Mouse (Mus musculus): ENCODE results near the gene Zfp872. TPM values are rescaled to one million over a fixed set of nuclear protein-coding genes. Genes with fewer than 3 reads are reported as not detected.
"Not testable (repeated sequence)": the region's sequence is repeated elsewhere in the genome, so short reads cannot be mapped to it uniquely, and the experiment has no call there.

Zfp872 gene
- total RNA-seq, 1 experiment from 2014 or later, result not detected

DNA sequence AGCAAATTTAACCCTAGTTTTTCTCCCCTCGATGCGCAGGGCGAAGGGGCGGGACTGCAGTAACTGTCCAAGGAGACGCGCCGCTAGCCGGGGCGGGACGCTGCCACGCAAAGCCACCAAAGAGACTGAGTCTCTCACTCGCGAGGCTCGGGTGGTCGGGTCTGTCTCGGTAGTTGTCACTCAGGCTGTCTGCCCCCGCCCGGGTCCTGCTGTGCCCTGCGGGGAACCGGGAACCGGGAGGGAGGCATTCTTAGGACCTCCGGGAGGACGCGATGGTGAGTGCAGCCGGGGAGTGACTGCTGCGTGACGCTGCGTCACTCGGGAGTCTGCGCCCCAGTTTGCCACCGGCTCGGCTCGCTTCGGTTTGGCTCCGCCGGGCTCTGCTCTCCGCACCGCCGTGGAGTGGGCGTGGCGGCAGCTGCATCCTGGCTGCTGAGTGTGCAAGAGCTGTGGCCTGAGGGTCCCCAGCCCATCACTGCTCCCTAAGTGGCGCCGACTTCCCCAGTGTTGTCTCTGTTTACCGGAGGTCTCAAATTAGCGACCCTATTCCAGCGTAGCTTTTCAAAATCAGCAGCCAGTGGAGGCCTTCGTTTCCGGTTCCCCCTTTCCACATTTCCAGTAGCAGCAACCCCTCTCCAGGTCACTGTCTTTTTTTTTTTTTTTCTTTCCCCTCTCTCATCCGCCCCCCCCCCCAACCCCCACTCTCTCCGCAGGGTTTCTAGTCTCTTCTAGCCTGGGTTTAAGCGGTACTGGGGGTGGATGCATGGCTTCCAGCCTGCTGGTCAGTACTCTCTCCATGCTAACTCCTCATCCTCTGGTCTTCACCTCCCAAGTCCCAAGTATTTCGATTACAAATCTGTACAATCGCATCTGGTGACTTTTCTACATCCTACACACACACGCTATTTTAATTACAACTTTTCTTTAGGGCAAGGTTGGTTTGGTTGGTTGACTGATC, 22.9 kb upstream of the Zfp872 start:
- ATAC-seq (replicated peaks in 1 of 2; ENCODE audit: insufficient read depth in 1 of 2, low FRiP score in 2 of 2, low TSS enrichment in 1 of 2, low read depth in 1 of 2, poor library complexity in 2 of 2, severe bottlenecking in 2 of 2), result peak; percentile 86 to 95

DNA sequence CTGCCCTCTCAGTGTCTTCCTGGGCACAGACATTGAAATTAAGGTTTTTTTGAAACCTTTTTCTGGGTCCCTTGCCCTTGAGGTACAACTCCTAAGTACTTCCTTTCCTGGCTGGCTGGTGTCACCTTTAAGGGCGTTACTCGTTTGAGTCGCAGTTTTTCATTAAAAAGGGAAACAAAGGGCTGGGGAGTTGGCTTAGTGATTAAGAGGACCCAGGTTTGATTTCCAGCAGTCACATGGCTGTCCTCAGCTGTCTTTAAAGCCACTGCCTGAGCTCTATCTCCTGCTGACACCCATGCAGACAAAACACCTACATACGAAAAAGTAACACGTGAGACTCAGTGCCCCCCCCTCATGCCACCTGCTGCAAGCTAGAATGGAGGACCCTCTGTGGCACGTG, 21.9 kb upstream of the Zfp872 start:
- no peak for ATAC-seq (replicated peaks in 1 of 2; ENCODE audit: insufficient read depth in 1 of 2, low FRiP score in 2 of 2, low TSS enrichment in 1 of 2, low read depth in 1 of 2, poor library complexity in 2 of 2, severe bottlenecking in 2 of 2)

DNA sequence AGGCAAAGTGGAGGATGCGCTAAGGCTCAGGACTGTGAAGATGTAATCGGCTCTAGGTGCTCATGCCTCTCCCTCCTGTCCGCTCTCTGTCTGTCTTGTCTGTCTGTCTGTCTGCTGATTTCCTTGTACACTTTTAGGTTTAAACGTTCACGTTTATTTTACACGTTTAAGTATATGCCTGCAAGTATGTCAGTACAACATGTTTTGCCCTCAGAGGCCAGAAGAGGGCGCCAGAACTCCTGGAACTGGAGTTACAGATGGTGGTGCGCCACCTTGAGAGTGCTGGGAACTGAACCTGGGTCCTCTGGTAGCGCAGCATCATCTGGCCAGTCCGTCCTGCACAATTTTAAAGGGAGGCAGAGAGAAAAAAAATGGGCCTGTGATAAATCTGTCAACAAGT, 21.2 kb upstream of the Zfp872 start:
- no peak for ATAC-seq (replicated peaks in 1 of 2; ENCODE audit: insufficient read depth in 1 of 2, low FRiP score in 2 of 2, low TSS enrichment in 1 of 2, low read depth in 1 of 2, poor library complexity in 2 of 2, severe bottlenecking in 2 of 2)

DNA sequence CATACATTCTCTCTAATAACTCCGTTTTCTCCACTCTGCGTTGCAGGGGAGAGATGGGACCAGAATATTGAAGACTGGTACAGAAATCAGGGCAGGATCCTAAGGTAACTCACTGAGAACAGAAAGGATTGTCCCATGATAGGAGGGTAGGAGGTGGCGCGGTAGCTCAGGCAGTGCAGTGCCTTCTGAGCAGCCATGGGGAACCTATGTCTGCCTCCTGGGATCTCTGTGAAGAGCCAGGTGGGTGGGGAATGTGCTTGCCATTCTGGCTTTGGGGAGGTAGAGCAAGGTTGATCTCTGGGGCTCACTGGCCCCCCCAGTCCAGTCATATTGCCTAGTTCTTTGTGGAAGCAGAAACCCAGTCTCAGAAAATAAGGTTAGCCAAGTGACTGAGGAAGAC, 20.1 kb upstream of the Zfp872 start:
- no peak for ATAC-seq (replicated peaks in 1 of 2; ENCODE audit: insufficient read depth in 1 of 2, low FRiP score in 2 of 2, low TSS enrichment in 1 of 2, low read depth in 1 of 2, poor library complexity in 2 of 2, severe bottlenecking in 2 of 2)

DNA sequence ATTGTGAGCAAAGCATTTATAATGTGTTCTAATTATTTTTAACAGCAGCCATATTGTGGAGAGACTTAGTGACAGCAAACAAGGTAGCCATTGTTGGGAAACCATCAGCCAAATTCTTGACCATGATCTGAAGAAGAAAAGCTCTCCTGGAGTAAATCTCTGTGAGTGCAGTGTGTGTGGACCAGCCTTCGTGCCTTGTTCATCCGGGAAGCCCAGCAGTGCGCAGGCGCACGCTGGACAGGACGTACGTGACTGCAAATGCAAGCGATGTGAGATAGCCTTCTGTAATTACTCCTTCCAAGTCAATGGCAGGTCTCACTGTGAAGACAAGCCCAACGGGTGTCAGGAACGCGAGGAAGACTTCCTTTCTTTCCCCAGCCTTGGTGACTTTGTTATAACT, 18.6 kb upstream of the Zfp872 start:
- no peak for ATAC-seq (replicated peaks in 1 of 2; ENCODE audit: insufficient read depth in 1 of 2, low FRiP score in 2 of 2, low TSS enrichment in 1 of 2, low read depth in 1 of 2, poor library complexity in 2 of 2, severe bottlenecking in 2 of 2)

DNA sequence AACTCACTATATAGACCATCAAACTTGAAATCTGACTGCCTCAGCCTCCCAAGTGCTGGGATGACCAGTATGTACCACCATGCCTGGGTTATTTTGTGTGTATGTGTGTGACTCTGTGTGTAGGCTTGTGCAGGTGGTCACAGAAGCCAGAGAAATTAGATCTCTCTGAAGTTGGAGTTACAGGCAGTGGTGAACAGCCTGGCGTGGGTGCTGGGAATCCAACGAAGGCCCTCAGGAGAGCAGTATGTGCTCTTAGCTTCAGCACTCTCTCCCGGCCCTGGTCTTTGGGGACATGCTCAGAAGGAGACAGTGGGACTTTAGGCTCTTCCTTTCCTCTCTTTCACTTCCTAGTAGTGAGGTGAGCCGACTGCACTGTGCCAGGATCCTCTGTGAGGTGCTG, 15.6 kb upstream of the Zfp872 start:
- ATAC-seq (replicated peaks in 1 of 2; ENCODE audit: insufficient read depth in 1 of 2, low FRiP score in 2 of 2, low TSS enrichment in 1 of 2, low read depth in 1 of 2, poor library complexity in 2 of 2, severe bottlenecking in 2 of 2), result no peak

DNA sequence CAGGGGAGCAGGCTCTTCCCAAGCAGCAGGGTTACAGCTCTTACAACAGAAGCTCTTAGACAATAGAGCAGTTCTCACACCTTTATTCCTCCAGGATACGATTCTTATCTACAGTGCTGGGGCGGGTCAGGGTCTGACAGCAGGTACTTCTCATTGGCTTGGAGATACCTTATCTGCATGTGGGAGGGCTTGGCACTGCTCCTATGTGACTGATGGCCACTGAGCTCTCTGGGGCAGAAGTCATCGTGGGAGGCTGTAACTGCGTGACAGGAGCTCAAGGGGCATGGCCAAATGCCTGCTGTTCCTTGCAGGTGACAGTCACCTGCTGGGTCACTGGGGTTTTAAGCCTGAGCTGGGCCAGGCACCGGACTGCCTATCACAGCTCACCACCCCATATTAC, 8.5 kb downstream of the Zfp872 start:
- no peak for ATAC-seq (replicated peaks in 1 of 2; ENCODE audit: insufficient read depth in 1 of 2, low FRiP score in 2 of 2, low TSS enrichment in 1 of 2, low read depth in 1 of 2, poor library complexity in 2 of 2, severe bottlenecking in 2 of 2)

DNA sequence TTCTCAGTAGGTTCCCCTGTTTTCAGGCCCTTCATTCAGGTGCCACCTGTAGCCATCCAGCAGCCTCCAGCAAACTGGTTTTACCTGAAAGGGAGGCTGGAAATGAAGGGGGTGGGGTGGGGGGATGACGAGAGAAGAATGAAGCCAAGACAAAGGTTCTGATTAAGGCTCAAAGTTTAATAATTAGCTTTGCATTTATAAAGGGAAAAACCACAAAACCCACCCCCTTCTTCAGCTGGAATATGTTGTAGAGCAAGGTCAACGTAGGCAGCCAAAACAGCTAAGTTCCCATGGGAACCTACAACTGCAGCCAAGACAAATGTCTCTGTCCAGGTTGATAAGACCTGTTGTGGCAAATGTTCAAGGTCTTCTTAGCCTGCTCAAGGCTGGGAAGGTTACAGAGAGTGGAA, 25.9 kb downstream of the Zfp872 start:
- no peak for ATAC-seq (replicated peaks in 1 of 2; ENCODE audit: insufficient read depth in 1 of 2, low FRiP score in 2 of 2, low TSS enrichment in 1 of 2, low read depth in 1 of 2, poor library complexity in 2 of 2, severe bottlenecking in 2 of 2)

DNA sequence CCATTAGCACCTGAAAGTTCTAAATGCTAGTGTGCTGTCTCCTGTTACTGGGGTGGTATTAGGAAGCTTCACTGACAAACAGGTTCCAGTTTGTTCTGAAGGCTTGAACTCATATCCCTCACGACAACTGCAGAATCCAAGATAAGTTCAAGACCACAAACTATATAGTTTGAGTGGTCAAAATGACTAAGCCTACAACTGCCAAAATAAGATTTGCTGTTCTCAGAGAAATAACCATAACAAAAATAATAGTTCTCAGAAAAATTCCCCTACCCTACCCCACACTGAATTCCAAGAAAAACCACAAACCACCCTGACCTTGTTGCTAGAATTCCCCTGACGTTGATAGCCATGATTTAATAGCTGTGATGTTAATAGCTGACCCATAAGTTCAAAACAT, 26.7 kb downstream of the Zfp872 start:
- no peak for ATAC-seq (replicated peaks in 1 of 2; ENCODE audit: insufficient read depth in 1 of 2, low FRiP score in 2 of 2, low TSS enrichment in 1 of 2, low read depth in 1 of 2, poor library complexity in 2 of 2, severe bottlenecking in 2 of 2)

DNA sequence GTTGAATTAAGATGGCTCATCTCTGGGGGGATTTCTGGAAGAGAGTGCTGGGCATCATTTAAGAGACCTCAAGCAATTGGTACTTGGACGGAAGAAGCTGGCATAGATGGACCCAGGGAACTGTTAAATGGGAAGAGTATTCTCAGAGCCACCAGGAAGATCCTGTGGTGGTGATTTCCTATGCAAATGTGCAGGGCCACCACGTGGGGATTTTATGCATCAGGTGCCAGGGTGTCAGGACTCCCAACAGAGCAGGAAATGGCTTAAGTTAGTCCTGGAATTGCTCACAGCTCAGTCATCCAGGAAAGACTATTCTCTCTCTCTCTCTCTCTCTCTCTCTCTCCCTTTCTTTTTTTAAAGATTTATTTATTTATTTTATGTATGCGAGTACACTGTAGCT, 28.8 kb downstream of the Zfp872 start:
- ATAC-seq (replicated peaks in 1 of 2; ENCODE audit: insufficient read depth in 1 of 2, low FRiP score in 2 of 2, low TSS enrichment in 1 of 2, low read depth in 1 of 2, poor library complexity in 2 of 2, severe bottlenecking in 2 of 2), result no peak

DNA sequence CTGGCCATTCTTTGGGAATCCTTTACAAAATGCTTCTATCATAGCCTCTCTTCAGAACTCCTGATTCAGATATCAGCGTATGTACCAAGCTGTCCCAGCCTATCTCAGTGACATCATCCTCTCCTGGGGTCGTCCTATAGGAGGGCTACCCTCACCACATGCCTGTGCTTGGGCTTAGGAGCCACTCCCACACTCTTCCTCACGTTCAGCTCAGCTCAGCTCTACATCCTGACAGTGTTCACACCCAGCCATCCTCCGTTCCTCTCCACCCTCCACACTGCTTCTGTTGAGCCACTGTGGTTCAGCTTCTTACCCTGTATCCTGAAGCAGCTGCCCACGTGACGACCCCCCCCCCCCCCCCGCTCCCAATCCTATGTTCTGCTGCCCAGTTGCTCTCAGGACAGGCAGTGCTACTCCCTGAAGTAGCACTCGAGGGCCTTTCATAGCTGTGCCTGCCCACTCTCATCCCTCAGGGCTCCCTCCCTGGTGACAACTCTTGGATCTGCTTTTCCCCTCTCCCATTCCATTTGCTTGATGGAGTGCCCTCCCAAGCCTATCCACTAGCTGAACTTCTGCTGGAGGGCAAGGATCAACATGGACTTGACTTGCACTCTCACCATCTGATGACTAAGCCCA, 30.1 kb downstream of the Zfp872 start:
- no peak for ATAC-seq (replicated peaks in 1 of 2; ENCODE audit: insufficient read depth in 1 of 2, low FRiP score in 2 of 2, low TSS enrichment in 1 of 2, low read depth in 1 of 2, poor library complexity in 2 of 2, severe bottlenecking in 2 of 2)

DNA sequence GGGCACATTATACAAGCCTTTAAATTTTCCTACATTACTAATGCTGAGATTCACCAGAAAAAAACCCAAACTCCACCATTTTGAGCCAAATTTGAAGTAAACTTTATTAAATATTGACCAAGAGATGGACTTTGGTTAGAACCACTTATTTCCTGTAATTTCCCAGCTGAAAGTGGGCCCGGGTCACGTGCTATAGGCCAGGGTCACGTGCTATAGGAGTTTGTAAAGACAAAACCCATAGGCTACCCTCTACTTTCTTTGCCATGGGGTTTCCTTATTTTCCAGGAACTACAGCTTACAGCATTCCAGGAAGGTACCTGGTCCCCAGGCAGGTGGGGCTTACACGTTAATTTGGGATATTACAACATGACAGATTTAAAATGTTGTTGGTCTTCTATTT, 36.2 kb downstream of the Zfp872 start:
- no peak for ATAC-seq (replicated peaks in 1 of 2; ENCODE audit: insufficient read depth in 1 of 2, low FRiP score in 2 of 2, low TSS enrichment in 1 of 2, low read depth in 1 of 2, poor library complexity in 2 of 2, severe bottlenecking in 2 of 2)

DNA sequence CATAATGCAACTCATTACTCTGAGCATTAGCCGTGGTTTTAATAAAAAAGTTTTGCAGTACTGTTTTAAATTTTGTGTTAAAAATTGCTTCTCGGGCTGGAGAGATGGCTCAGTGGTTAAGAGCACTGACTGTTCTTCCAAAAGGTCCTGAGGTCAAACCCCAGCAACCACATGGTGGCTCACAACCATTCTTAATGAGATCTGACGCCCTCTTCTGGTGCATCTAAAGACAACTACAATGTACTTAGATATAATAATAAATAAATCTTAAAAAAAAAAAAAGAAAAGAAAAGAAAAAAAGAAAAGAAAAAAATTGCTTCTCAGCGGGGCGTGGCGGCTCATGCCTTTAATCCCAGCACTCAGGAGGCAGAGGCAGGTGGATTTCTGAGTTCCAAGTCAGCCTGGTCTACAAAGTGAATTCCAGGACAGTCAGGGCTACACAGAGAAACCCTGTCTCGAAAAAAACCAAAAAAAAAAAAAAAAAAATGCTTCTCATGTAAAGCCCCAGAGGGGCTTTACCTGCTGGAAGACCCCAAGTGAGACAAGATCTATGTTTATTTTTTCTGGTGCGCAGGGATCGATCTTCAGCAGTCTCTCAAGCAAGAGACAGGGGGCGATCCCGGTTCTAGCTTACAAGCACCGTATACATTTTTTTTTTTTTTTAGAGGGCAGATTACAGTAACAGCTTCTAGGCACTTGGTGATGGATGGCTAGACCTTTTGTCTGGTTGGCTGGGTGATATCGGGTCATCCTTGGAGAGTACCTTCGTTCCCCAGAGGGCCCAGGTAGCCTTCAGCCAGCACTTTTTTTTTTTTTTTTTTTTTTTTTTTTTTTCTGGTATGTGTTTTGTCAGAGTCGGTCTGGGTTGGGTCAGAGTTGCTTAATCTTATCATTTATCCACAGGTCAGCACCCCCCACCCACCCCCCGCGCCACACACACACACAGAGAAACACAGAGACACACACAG, 36.9 kb downstream of the Zfp872 start:
- peak; percentile 52 to 61 for ATAC-seq (replicated peaks in 1 of 2; ENCODE audit: insufficient read depth in 1 of 2, low FRiP score in 2 of 2, low TSS enrichment in 1 of 2, low read depth in 1 of 2, poor library complexity in 2 of 2, severe bottlenecking in 2 of 2)

DNA sequence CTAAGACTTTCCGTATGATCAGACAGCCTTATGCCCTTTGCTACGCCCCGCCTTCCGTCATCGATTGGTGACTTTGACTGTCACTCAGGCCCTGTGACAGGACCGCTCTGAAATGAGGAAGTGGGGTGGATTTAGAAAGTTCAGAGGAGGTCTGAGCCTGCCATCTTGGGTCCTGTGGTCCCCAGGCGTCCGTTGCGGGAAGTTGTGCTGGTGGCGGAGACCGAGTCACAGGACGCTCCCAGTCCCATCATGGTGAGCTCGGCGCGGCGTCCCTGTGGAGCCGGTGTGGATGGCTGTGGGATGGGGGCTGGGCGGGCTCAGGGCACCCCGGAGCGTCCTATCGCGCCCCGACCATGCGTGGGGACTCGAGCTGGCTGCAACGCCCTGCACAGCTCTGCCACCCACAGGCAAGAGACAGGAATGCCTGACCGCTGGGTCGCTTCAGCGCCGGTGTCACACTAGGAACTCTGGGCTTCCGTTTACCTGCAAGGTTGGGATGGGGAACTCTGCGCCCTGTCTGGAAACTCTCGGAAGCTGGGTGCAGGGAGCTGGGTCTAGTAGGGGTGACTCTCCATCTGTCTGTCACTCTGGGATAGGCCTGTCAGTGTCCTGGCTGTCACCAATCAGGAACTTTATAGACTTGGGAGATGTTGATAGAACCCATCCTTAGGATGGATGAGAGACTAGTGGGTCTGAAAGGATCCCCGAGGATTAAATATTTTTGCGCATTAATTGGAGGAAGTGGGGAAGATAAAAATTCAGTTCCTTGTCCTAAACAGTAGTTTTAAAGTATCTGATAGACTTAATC, 37.9 kb downstream of the Zfp872 start, which contains the start of gene Zfp809:
Zfp809 (plus strand) TSS at position 134 of the 808 bp plus-strand sequence.
- ATAC-seq (replicated peaks in 1 of 2; ENCODE audit: insufficient read depth in 1 of 2, low FRiP score in 2 of 2, low TSS enrichment in 1 of 2, low read depth in 1 of 2, poor library complexity in 2 of 2, severe bottlenecking in 2 of 2), result peak; percentile 96 to 99

DNA sequence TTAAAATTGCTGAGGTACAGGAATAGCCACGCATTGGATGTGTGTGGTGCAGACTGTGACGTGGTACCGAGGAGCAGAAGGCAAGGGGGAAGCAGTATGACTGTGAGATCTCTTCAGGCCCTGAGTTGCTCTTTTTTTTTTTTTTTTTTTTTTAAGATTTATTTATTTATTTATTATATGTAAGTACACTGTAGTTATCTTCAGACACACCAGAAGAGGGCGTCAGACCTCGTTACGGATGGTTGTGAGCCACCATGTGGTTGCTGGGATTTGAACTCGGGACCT, 38.4 kb downstream of the Zfp872 start:
- ATAC-seq (replicated peaks in 1 of 2; ENCODE audit: insufficient read depth in 1 of 2, low FRiP score in 2 of 2, low TSS enrichment in 1 of 2, low read depth in 1 of 2, poor library complexity in 2 of 2, severe bottlenecking in 2 of 2), result not testable (repeated sequence)

DNA sequence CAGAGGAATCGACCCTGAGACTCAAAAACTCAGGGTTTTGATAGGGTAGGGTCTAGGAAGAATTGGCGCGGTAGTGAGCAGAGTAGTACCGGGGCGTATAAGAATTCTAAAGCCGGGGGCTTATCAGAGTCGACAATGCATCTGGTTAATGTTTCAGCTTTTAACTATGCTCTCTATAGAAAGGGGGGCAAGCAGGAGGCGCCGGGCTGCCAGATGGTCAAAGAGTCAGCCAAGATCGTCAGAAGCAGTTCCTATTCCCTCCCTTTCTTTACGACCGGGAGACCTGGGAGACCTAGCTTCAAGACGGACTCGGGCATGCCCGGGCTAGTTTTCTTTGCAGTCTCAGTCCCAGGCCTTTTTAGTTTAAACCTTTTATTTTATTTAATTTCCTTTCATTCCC, 39.0 kb downstream of the Zfp872 start:
- ATAC-seq (replicated peaks in 1 of 2; ENCODE audit: insufficient read depth in 1 of 2, low FRiP score in 2 of 2, low TSS enrichment in 1 of 2, low read depth in 1 of 2, poor library complexity in 2 of 2, severe bottlenecking in 2 of 2), result no peak

DNA sequence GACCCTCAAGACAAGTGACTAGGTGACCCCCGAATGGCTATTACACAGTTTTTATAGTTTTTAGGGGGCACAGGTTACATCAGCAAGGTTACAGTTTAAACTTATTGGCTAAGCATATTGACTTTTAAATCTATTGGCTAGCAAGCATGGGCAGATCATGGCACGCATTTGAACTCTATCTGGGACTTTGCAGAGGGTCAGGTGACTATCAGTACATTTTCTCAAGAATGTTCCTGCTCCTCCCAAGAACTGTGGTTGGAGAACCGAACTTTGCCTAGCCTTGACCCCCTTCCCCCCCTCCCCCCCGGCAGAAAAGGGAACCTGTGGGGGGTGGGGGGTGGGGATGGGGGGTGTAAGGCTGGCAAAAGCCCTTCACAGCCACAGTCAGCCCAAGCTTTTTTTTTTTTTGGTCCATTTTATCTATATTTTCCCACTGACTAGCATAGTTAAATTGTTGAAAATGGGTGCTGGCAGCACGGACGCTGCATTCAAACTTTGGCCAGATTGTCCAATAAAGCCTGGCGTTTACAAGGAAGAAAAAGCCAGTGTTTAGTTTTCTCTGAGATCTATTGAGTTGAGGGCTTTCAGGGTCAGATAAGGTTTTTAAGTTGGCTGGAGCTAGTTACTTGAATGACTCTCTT, 41.6 kb downstream of the Zfp872 start:
- no peak for ATAC-seq (replicated peaks in 1 of 2; ENCODE audit: insufficient read depth in 1 of 2, low FRiP score in 2 of 2, low TSS enrichment in 1 of 2, low read depth in 1 of 2, poor library complexity in 2 of 2, severe bottlenecking in 2 of 2)
